Mouse (Mus musculus) G1E (cell line): ENCODE results near the gene Elovl1.

Experiments used
- CTCF ChIP-seq: IDR thresholded peaks from 2 replicates; pipeline ENCODE4 v1.5.1; 2012; ENCODE audit warnings: low read depth, low read length, inconsistent platforms, mixed read lengths
- GATA1 ChIP-seq: IDR thresholded peaks from 2 replicates; pipeline ENCODE4 v1.6.1; 2012; ENCODE audit warnings: borderline replicate concordance, low read length, inconsistent platforms, mixed read lengths
- POLR2AphosphoS5 ChIP-seq: IDR thresholded peaks from 2 replicates; pipeline ENCODE4 v1.6.1; 2012; ENCODE audit warnings: low read depth, low read length, inconsistent platforms; ENCODE audit not compliant: insufficient replicate concordance
- TAL1 ChIP-seq: conservative IDR thresholded peaks from 2 replicates; pipeline ENCODE4 v1.6.1; 2012; ENCODE audit warnings: low read depth, low read length, inconsistent platforms, mixed read lengths

DNA sequence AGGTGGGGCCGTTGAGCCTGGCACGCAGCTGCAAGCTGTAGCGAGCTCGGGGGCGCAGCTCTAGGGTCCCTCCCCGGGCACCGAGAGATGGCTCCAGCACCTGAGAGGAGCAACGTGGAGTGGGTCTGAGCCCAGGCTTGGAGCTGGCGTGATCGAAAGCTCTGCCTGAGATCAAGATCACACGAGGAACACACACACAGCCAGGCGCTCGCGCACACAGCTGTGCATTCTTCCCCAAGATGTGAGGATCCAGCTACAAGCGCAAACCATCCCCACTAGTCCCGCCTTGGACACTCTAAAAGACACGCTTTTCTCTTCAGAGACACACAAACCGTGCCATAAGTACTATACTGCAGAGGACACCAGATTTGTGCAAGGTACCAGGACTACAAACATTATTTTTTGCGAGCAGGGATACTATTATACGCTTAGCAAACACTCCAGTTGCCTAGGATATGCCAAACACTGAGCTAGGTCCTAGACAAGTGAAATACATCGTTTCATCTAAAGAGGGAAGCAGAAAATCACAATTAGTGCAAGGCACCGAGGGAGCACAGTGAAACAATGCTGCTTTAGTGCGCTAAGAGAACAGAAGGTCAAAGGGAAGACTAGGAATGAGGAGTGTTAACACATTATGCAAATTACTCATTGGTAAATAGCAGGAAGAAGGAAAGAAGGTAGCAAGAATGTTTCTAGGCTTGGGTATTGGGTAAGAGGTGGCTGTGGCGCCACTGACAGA is 18.7 kb downstream of the Elovl1 start:
- no peak for TF ChIP-seq CTCF
- TF ChIP-seq POLR2AphosphoS5 = no peak
- no peak for TF ChIP-seq TAL1
- TF ChIP-seq GATA1 = no peak
